Mouse (Mus musculus): Measurements from ENCODE around the gene Amdhd2. TPM values are rescaled to one million over a fixed set of nuclear protein-coding genes. Genes with fewer than 3 reads are reported as not detected.
"Not testable (repeated sequence)": the region's sequence is repeated elsewhere in the genome, so short reads cannot be mapped to it uniquely, and the experiment has no call there.

The Amdhd2 gene
- polyA plus RNA-seq, 1 experiment from 2014 or later, result 44.7 TPM

DNA sequence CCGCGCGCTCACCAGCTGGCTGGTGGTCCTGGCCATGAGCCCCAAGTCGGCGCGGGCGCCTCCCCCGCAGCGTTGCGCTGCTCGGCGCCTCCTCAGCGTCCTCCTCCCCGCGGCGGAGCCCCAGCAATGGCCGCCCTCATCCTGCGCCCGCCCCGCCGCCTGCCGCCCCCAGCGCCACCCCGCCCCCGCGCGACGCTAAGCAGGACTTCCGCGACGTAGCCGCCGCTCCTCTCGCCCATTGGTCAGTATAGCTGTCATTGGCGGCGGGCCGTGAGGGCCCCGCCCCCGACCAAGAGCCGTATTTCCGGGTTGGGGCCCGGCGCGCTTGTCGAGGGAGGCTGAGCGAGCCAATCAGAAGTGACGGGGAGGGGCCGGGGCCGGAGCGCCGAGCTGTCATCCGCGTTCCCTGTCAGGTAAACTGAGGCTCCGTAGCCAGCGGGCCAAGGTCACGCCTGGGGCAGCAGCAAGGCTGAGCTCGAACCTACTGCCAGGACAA, 22.1 kb downstream of the Amdhd2 start:
- under 1% methylated on average over 57 of the region's 57 CpGs for WGBS
- peak overlapping the region; percentile 93 for H3K27ac ChIP-seq
- peak; percentile 94 for DNase-seq (ENCODE audit: extremely low spot score, low spot score)
- peaks cover 18% of the 10 kb centered on the region for H3K4me1 ChIP-seq
- peak overlapping the region; percentile 100 for H3K4me3 ChIP-seq
- H3K27me3 ChIP-seq (ENCODE audit: poor library complexity, severe bottlenecking), result no peaks in the 10 kb centered on the region
- no peaks in the 10 kb centered on the region for H3K9me3 ChIP-seq
- no peaks in the 10 kb centered on the region; the same call in 1 of the 2 replicates for H3K36me3 ChIP-seq (replicated peaks)

DNA sequence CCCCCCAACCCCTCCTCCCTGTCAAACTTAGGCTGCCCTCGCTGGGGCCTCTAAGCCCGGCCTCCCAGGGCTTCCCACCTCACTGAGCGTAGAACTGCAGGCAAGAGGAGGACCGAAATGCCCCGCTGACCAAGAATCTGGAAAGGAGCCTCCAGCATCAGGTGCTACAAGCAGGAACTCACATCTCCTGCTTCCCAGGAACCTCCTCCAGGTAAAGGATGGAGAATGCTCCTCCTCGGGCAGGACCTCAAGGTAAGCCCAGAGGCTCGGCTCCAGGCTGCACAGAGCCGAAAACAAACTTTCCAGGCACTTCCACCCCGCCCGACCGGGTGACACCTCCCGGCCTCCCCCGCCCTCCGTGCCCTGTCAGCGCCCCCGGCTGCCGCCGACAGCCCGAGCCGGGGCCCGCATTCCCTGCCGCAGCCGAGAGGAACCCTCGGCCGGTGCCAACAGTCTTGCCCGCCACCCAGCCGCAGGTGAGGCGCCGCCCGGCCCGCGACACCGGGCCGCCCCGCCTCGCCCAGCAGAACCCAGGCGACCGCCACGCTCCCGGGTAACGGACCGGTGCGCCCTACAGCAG, 22.6 kb downstream of the Amdhd2 start:
- Histone ChIP-seq H3K9me3 (no peaks in the 10 kb centered on the region), H3K4me3 (peak overlapping the region; percentile 100), H3K36me3 (replicated peaks) (no peaks in the 10 kb centered on the region; the same call in 1 of the 2 replicates), H3K27ac (peak overlapping the region; percentile 93), H3K27me3 (ENCODE audit: poor library complexity, severe bottlenecking) (no peaks in the 10 kb centered on the region), H3K4me1 (peaks cover 18% of the 10 kb centered on the region)
- DNase-seq (ENCODE audit: extremely low spot score, low spot score), result no peak
- WGBS, result under 1% methylated on average over 43 of the region's 43 CpGs

DNA sequence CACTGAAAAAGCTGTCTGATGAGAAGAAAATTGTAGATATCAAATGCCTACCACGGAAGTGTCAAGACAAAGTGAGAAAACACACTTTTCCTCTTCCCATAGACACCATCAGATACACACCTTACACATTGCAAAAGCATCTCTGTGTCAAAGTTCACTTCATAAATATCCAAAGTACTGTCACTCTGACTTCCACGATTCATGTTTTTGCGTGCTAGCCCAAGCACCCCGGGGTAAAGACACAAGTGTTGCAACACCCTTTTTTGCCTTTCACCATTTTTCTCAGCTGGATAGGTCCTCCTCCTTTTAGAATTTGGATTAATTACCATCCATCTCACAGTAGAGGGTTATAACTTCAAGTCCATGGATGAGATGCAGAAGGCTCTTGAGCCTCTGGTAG, 23.6 kb downstream of the Amdhd2 start:
- Histone ChIP-seq H3K4me1 (peaks cover 18% of the 10 kb centered on the region), H3K27ac (no peak overlapping the region), H3K9me3 (no peaks in the 10 kb centered on the region), H3K4me3 (peak overlapping the region; percentile 100), H3K36me3 (replicated peaks) (no peaks in the 10 kb centered on the region; the same call in 1 of the 2 replicates), H3K27me3 (ENCODE audit: poor library complexity, severe bottlenecking) (no peaks in the 10 kb centered on the region)
- WGBS, result 93% methylated on average over 4 of the region's 4 CpGs
- DNase-seq (ENCODE audit: extremely low spot score, low spot score), result no peak

DNA sequence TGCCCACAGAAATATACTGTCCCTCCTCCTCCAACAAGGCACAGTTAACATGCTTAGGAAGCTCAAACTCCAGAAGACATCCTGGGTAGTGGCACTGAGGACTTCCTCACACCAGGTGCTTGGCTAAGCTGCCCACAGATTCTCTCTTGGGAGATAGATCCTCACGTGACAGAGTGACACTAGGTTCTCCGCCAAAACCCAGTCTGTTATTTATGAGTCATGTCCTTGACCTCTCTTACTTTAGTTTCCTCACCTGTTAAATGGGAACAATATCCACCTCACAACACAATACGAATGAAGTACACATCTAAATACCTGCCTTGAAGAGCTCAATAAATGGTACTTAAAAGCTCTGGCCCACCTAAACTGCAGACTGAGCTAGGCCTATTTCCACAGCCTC, 24.3 kb downstream of the Amdhd2 start:
- Histone ChIP-seq H3K4me1 (peaks cover 18% of the 10 kb centered on the region), H3K4me3 (no peak overlapping the region), H3K27me3 (ENCODE audit: poor library complexity, severe bottlenecking) (no peaks in the 10 kb centered on the region), H3K9me3 (no peaks in the 10 kb centered on the region), H3K27ac (no peak overlapping the region), H3K36me3 (replicated peaks) (no peaks in the 10 kb centered on the region; the same call in 1 of the 2 replicates)
- 89% methylated on average over 3 of the region's 3 CpGs for WGBS
- no peak for DNase-seq (ENCODE audit: extremely low spot score, low spot score)

DNA sequence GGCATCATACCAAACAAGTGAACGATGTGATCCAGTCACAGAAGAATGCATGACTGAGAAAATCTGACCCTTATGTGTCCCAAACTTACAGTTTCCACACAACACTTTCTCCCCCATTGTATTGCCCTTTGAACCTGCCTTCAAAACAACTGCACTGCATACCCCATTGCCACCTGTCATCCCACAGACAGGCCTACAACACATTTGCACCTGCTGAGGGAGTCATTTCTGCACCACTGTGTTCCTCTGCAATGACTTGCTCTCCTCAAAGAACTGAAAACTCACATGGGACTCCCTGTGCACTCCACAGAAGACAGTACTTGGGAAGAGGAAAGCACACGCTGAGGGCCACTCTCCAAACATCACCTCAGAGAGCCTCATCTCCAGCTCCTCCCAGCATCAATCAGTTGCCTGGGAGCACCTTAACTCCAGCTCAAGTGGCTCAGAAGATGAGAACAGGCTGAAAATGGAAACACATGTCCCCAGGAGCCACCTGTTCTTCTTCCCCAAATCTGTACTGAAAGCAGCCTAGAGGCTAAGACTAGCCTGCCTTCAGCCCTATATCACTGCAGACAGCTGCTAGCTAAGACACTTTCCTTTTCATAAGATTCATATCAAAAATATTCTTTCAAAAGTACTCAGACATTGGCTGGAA, 26.2 kb downstream of the Amdhd2 start:
- H3K4me1 ChIP-seq, result peaks cover 18% of the 10 kb centered on the region
- no peak overlapping the region for H3K4me3 ChIP-seq
- H3K27me3 ChIP-seq (ENCODE audit: poor library complexity, severe bottlenecking), result no peaks in the 10 kb centered on the region
- no peak overlapping the region for H3K27ac ChIP-seq
- WGBS, result 94% methylated on average over 2 of the region's 2 CpGs
- H3K9me3 ChIP-seq, result no peaks in the 10 kb centered on the region
- peaks cover 9% of the 10 kb centered on the region; the same call in 1 of the 2 replicates for H3K36me3 ChIP-seq (replicated peaks)
- DNase-seq (ENCODE audit: extremely low spot score, low spot score), result no peak

DNA sequence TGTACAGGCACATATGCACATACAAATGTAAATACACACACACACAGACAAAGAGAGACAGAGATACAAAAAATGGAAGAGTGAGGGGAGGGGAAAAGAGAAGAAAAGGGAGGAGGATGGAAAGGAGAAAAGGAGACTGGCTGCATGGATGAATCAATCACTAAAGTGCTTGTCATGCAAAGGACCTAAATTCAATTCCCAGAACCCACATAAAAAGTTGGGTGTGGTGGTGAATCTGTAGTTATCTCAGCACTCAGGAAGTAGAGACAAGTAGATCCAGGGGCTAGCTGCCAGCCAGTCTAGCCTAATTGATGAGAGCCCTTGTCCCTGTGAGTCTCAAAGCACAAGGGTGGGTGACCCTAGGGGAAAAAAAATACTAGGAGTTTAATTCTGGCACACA, 29.5 kb downstream of the Amdhd2 start:
- H3K4me3 ChIP-seq, result no peak overlapping the region
- no peak overlapping the region for H3K27ac ChIP-seq
- H3K9me3 ChIP-seq, result no peaks in the 10 kb centered on the region
- peaks cover 9% of the 10 kb centered on the region; the same call in 1 of the 2 replicates for H3K36me3 ChIP-seq (replicated peaks)
- no peak for DNase-seq (ENCODE audit: extremely low spot score, low spot score)
- H3K4me1 ChIP-seq, result no peaks in the 10 kb centered on the region
- no peaks in the 10 kb centered on the region for H3K27me3 ChIP-seq (ENCODE audit: poor library complexity, severe bottlenecking)

DNA sequence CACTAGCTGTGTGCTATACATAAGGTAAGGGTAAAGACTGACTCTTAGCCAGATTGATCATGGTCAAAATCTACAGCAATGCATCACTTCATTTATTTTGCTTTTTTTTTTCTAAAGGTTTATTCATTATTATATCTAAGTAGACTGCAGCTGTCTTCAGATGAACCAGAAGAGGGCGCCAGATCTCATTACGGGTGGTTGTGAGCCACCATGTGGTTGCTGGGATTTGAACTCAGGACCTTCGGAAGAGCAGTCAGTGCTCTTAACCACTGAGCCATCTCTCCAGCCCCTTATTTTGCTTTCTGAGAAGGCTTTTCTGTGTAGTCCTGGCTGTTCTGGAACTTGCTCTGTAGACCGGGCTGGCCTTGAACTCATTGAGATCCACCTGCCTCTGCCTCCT, 30.6 kb downstream of the Amdhd2 start:
- 87% methylated on average over 4 of the region's 4 CpGs for WGBS

DNA sequence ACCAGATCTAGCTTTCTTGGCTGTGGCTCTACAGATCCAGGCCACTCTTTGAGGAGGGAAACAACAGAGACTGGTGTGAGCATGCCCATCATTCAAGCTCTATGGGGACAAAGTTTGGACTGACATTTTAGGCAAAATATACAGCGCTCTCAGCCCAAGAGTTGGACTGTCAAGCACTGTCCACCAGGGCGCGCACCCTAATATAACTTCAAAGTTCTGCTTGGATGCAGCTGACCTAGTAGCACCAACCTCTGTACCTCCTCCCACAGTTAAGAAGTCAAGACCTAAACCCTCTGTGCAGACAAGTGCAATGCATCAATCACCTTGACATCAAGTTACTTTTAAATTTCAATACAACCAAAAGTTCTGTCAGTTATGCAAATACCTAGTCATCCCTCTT, 32.0 kb downstream of the Amdhd2 start:
- WGBS, result 95% methylated on average over 3 of the region's 3 CpGs
- Histone ChIP-seq H3K27ac (no peak overlapping the region), H3K27me3 (ENCODE audit: poor library complexity, severe bottlenecking) (no peaks in the 10 kb centered on the region)

More for the DNA sequence above, 30.6 kb downstream of the Amdhd2 start:
- not testable (repeated sequence) for H3K4me1 ChIP-seq; H3K27ac ChIP-seq; H3K9me3 ChIP-seq; H3K27me3 ChIP-seq (ENCODE audit: poor library complexity, severe bottlenecking); H3K4me3 ChIP-seq; H3K36me3 ChIP-seq (replicated peaks); DNase-seq (ENCODE audit: extremely low spot score, low spot score)

DNA sequence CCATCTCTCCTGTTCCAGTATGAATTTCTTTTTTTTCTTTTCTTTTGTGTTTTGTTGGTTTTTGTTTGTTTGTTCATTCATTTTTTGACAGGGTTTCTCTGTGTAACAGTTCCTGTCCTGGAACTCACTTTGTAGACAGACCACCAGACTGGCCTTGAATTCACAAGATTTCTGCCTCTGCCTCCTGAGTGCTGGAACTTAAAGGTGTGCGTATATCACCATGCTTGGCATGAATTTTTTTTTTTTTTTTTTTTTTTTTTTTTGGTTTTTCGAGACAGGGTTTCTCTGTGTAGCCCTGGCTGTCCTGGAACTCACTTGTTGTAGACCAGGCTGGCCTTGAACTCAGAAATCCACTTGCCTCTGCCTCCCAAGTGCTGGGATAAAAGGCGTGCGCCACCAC, 34.3 kb downstream of the Amdhd2 start:
- 83% methylated on average over 4 of the region's 4 CpGs for WGBS
- H3K27ac ChIP-seq; H3K27me3 ChIP-seq (ENCODE audit: poor library complexity, severe bottlenecking); H3K36me3 ChIP-seq (replicated peaks); H3K9me3 ChIP-seq; H3K4me3 ChIP-seq; DNase-seq (ENCODE audit: extremely low spot score, low spot score); H3K4me1 ChIP-seq: not testable (repeated sequence)

More for the DNA sequence above, 32.0 kb downstream of the Amdhd2 start:
- Histone ChIP-seq H3K4me1 (no peaks in the 10 kb centered on the region), H3K36me3 (replicated peaks) (peaks cover 9% of the 10 kb centered on the region; the same call in 1 of the 2 replicates), H3K9me3 (no peaks in the 10 kb centered on the region), H3K4me3 (no peak overlapping the region)
- DNase-seq (ENCODE audit: extremely low spot score, low spot score), result no peak

DNA sequence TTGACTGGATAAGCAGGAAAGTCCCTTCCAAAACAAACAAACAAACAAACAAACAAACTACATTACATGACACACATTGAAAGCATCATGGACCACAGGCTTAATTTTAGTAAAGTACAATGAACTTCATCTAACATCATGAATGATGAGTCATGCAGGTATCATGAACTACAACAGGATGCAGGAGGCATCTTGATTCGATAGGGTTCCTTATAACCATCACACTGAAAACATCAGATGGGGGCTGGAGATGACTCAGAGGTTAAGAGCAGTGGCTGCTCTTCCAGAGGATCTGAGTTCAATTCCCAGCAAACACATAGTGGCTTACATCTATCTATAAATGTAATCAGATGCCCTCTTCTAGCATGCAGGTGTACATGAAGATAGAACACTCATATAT, 36.0 kb downstream of the Amdhd2 start:
- Histone ChIP-seq H3K4me1 (no peaks in the 10 kb centered on the region), H3K27ac (no peak overlapping the region), H3K27me3 (ENCODE audit: poor library complexity, severe bottlenecking) (no peaks in the 10 kb centered on the region), H3K9me3 (no peaks in the 10 kb centered on the region), H3K4me3 (no peak overlapping the region), H3K36me3 (replicated peaks) (0 out of 2 replicates have a peak, but pooled peaks cover 2% of the 10 kb centered on the region)
- DNase-seq (ENCODE audit: extremely low spot score, low spot score), result no peak
- WGBS, result 80% methylated on average over 1 of the region's 1 CpGs

DNA sequence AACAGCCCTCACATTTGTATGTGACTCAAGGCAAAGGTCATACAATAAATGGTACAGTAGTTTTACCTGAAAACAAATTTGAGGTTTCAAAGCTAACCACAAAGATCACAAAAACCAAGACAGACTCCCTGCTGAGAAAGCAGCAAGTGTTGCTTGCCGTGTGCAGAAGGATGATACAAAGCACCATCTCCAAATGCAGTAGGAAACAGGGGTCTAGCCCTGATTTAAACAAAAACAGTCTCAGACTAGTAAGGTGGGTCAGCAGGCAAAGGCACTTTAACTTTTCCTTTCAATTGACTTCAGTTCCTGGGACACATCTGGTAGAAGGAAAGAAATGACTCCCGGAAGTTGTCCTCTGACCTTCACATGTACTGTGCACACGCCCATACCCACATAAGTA, 36.8 kb downstream of the Amdhd2 start:
- DNase-seq (ENCODE audit: extremely low spot score, low spot score), result no peak
- Histone ChIP-seq H3K4me1 (no peaks in the 10 kb centered on the region), H3K4me3 (no peak overlapping the region), H3K9me3 (no peaks in the 10 kb centered on the region), H3K27ac (no peak overlapping the region), H3K36me3 (replicated peaks) (no peaks in the 10 kb centered on the region), H3K27me3 (ENCODE audit: poor library complexity, severe bottlenecking) (no peaks in the 10 kb centered on the region)
- WGBS, result 82% methylated on average over 3 of the region's 3 CpGs

DNA sequence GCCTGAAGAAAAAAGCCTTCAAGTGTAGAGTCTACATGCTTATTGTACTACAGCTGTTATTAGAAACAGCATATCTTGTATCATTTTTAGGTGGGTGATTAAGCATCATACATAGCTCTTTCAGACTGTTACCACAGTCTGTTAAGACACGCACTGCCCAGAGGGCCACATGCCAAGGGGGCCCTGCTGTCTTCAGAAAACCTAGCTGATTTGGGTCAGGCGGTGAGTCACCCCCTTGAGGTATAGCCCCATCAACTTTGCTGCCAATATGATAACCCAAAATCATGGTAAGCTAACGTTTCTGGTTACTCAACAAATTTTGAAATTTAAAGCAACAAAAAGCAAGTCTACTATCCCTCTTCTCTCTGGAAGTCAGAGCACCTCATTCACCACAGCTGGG, 44.1 kb downstream of the Amdhd2 start:
- H3K4me3 ChIP-seq, result no peak overlapping the region
- H3K4me1 ChIP-seq, result no peaks in the 10 kb centered on the region
- no peaks in the 10 kb centered on the region for H3K36me3 ChIP-seq (replicated peaks)
- H3K9me3 ChIP-seq, result no peaks in the 10 kb centered on the region
- H3K27ac ChIP-seq, result no peak overlapping the region
- 88% methylated on average over 3 of the region's 3 CpGs for WGBS
- no peak for DNase-seq (ENCODE audit: extremely low spot score, low spot score)
- H3K27me3 ChIP-seq (ENCODE audit: poor library complexity, severe bottlenecking), result no peaks in the 10 kb centered on the region

DNA sequence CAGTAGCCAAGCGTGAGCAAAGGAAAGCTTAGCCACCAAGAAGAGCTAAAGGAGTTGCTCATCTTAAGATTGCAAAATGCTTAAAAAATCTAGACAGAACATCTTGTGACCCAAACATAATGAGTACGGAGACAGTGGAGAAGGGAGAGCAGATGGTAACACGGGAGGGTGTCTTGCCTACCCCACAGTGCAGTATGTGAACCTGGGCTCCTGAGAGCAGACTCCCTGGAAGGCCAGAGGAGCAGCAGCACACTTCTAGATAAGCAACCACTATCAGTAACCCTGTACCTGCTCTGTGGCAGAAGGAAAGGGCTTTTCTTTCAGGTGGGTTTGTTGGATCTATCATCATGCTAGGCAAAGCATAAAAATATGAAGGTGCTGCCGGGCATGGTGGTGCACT, 50.5 kb downstream of the Amdhd2 start:
- Histone ChIP-seq H3K4me1 (no peaks in the 10 kb centered on the region), H3K36me3 (replicated peaks) (peaks cover 25% of the 10 kb centered on the region), H3K4me3 (no peak overlapping the region), H3K27me3 (ENCODE audit: poor library complexity, severe bottlenecking) (no peaks in the 10 kb centered on the region), H3K9me3 (no peaks in the 10 kb centered on the region), H3K27ac (no peak overlapping the region)
- no peak for DNase-seq (ENCODE audit: extremely low spot score, low spot score)
- WGBS, result 94% methylated on average over 4 of the region's 4 CpGs

Data from forebrain, embryonic 10.5 days (tissue).